Mouse (Mus musculus) myocyte (in vitro differentiated cells): Measurements from ENCODE around the gene Taz.

Experiments
- CEBPB ChIP-seq: IDR thresholded peaks from 2 replicates; pipeline ENCODE4 v1.6.1; 2011; ENCODE audit warnings: mild to moderate bottlenecking, moderate library complexity; ENCODE audit not compliant: poor library complexity, insufficient read depth, severe bottlenecking
- E2F4 ChIP-seq: IDR thresholded peaks from one replicate; pipeline ENCODE4 v1.6.1; 2011; ENCODE audit warnings: mild to moderate bottlenecking, control low read depth, moderate library complexity; ENCODE audit not compliant: insufficient read depth
- MAX ChIP-seq: IDR thresholded peaks from one replicate; pipeline ENCODE4 v1.6.1; 2011; ENCODE audit warnings: low read depth, mild to moderate bottlenecking, control low read depth
- MYOD1 ChIP-seq, 3 experiments: IDR thresholded peaks; one replicate each; pipeline ENCODE4 v1.6.1; 2011; ENCODE audit warnings: control low read depth in 2 of 3, low read depth in 2 of 3, mild to moderate bottlenecking in 2 of 3, moderate library complexity in 1 of 3; ENCODE audit not compliant: insufficient read length in 2 of 3, control insufficient read depth in 1 of 3
- MYOG ChIP-seq, 3 experiments: IDR thresholded peaks; one replicate each; pipeline ENCODE4 v1.6.1; 2011; ENCODE audit warnings: control low read depth in 2 of 3, low read depth in 2 of 3, mild to moderate bottlenecking in 2 of 3; ENCODE audit not compliant: insufficient read length in 2 of 3, control insufficient read depth in 1 of 3, insufficient read depth in 1 of 3
- POLR2A ChIP-seq: IDR thresholded peaks from one replicate; pipeline ENCODE4 v1.6.1; 2011; ENCODE audit warnings: low read depth, mild to moderate bottlenecking, control low read depth, moderate library complexity; ENCODE audit not compliant: insufficient read length
- POLR2AphosphoS2 ChIP-seq: IDR thresholded peaks from one replicate; pipeline ENCODE4 v1.6.1; 2011; ENCODE audit warnings: low read depth, control low read depth; ENCODE audit not compliant: insufficient read length
- REST ChIP-seq: IDR thresholded peaks from one replicate; pipeline ENCODE4 v1.6.1; 2011; ENCODE audit warnings: mild to moderate bottlenecking, control low read depth, moderate library complexity; ENCODE audit not compliant: insufficient read depth, insufficient read length
- SRF ChIP-seq: IDR thresholded peaks from one replicate; pipeline ENCODE4 v1.6.1; 2011; ENCODE audit warnings: low read depth; ENCODE audit not compliant: control insufficient read depth, insufficient read length
- TCF12 ChIP-seq: IDR thresholded peaks from one replicate; pipeline ENCODE4 v1.6.1; 2011; ENCODE audit warnings: mild to moderate bottlenecking, control low read depth; ENCODE audit not compliant: poor library complexity, insufficient read depth, severe bottlenecking
- TCF3 ChIP-seq: IDR thresholded peaks from one replicate; pipeline ENCODE4 v1.6.1; 2011; ENCODE audit warnings: low read depth, control low read depth; ENCODE audit not compliant: insufficient read length
- USF1 ChIP-seq: IDR thresholded peaks from one replicate; pipeline ENCODE4 v1.6.1; 2011; ENCODE audit warnings: low read depth, mild to moderate bottlenecking, control low read depth, moderate library complexity

- TF ChIP-seq POLR2A (peak; percentile 54), MAX (no peak), USF1 (no peak), MYOD1 (IDR thresholded peaks at IDR 0.05; ENCODE audit: control insufficient read depth in 1 of 3, insufficient read length in 2 of 3, low read depth in 2 of 3) (no peak), POLR2AphosphoS2 (peak; percentile 82), TCF12 (no peak), REST (no peak), E2F4 (no peak), MYOG (IDR thresholded peaks at IDR 0.05; ENCODE audit: control insufficient read depth in 1 of 3, insufficient read depth in 1 of 3, insufficient read length in 2 of 3, low read depth in 2 of 3) (no peak), CEBPB (no peak), SRF (no peak), TCF3 (no peak)
Measured at GRCm38 (mm10) chrX:74273422-74274322, 8.0 kb upstream of the Taz start.
